Mouse (Mus musculus) lung, postnatal 14 days (tissue): Measurements from ENCODE around the gene Cox11.
A peak's percentile ranks its signal among the peaks of the same experiment; 100 is the strongest.

Experiments
- DNase-seq: peaks from one replicate; pipeline ENCODE4 v3.0.0; 2021

Cox11 gene

DNA sequence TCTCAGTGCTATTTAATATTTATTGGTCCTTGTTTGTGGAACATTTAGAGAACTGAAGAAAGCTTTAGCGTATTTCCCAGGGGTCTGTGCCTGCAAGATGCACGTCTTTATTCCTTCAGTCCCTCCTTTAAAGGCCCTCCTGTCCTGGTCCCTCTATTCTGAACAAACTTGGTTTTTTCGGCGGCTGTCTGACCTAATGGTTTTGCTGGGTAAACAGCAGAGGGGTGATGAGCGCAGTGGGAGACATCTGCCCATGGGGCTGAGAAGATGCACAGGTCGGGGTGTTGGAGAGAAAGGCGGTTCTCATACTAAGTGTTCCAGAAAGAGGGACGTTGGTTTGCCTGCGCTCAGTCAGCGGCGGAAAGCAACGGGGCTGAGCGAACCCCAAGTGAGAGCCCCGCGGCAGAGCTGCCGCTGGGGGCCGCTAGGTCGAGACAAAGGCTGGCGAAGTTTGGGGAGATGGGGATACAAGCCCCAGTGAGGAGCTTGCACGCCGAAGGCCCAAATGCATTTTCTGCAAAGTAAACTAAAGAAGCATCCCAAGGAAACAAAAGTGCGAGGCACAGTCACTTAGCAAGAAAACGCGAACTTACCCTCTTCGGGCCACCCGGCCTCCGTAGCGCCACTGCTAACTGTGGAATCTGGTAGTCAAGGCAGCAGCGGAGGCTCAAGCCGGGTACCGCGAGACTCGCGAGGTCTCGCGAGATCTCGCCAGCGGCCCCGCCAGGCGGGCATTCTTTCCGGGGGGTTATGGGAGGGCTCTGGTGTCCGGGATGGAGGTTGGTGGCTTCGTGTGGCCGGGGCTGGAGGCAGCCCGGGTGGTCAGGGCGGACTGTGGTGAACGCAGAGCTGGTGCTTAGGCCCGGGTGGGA lies at the start of gene Cox11, which contains the start of gene Stxbp4:
Gene Cox11, plus strand, starts transcription at position 734 of the 872 bp plus-strand sequence.
Gene Stxbp4, minus strand, starts transcription at position 645 of the 872 bp plus-strand sequence.
- DNase-seq: peak; percentile 94

DNA sequence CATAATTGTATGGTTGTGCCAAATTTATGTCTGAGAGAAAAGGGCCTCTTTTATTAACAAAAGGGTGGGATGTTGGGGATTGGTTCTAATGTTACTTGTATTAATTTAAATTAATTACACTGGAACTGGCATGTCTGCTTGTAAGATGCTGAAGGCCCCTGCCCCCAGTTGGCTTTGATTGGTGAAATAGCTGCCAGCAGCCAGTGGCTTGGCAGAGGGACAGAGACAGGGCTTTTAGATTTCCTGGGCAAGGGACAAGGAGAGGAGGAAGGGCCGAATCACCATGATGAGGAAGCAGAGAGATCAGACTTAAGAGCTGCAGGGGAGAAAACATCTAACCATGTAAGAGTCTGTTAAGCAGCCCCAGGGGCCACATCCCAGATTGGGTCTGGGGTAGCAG lies 47.0 kb upstream of the Cox11 start:
- no peak for DNase-seq

DNA sequence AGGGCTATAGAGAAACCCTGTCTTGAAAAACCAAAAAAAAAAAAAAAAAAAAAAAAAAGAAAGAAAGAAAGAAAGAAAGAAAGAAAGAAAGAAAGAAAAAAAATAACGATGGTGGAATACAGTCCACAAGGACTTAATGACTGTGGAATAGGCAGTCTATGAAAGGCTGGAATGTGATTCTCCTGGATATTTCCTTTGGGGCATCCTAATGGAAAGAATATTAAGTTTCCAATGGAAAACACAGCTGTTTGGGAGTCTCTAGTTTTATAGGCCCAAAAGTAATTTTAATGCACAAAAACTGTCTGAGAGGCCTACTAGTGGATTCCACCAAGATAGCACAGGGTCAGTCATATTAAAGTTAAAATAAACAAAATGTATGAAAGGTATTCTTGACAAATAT lies 42.1 kb upstream of the Cox11 start:
- DNase-seq: no peak

DNA sequence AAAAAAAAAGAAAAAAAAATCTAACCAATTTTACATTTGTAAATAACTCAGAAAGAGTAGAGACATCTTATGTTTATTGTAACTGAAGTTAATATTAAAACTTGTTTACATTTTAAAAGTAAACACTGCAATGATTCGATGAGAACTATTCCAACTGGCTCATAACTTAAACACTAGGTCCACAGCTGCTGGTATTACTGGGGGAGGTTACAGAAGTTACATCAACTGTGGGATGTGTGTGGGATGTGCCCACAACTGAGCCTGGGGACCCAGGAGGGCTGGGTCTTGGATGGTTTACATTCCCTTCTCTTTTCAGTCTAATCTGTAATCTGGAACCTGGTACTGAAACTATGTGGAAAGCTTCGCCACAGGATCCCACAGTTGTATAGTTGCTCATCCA lies 34.9 kb upstream of the Cox11 start:
- DNase-seq: no peak

DNA sequence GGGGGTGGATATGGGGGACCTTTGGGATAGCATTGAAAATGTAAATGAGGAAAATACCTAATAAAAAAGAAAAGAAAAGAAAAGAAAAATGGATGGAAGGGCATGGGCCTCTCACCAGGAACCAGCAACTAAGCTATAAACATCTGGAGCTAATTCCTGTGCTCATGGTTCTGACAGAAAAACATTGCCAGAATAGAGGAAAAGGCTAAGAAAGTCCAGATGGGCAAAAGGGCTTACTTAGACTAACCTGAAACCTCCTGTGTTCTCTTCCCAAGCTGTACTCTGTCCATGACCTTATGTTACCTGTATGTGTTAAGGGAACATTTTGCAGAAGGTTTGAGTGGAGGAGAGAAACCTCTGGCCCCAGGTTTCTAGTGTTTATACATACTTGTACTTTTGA lies 25.9 kb upstream of the Cox11 start:
- no peak for DNase-seq

DNA sequence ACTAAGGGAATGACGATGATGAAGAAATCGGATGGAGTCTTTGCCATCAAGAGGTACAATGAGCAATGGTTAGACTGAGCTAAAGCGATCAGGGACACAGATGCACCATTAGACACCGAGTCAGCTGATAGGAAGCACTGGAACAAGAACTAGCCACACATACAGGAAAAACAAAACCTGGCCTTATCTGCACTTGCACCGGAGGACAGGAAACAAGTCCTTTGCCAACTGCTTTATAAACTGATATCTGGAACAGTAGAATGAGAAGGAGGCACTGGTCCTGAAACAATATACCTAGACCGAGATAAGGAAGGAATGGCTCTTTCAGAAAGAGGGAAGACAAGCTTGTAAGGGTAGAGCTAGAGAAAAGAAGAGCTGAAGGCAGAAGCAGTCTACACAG lies 23.2 kb upstream of the Cox11 start:
- no peak for DNase-seq

DNA sequence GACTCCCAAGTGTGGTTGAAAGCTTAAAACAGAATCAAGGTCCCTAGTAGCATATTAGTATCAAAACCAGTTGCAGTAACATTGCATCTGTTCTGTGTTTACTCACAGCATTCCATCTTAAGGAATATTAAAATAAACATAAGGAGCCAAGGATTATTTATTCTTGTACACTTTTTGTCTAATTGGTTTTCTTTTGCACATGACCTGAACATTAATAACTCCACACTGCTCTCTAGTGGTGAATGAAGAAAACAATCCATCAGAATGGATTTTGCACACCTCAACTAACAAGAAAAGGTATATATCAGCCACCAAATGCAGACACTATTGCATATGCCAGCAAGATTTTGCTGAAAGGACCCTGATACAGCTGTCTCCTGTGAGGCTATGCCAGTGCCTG lies 21.5 kb upstream of the Cox11 start:
- DNase-seq: no peak

DNA sequence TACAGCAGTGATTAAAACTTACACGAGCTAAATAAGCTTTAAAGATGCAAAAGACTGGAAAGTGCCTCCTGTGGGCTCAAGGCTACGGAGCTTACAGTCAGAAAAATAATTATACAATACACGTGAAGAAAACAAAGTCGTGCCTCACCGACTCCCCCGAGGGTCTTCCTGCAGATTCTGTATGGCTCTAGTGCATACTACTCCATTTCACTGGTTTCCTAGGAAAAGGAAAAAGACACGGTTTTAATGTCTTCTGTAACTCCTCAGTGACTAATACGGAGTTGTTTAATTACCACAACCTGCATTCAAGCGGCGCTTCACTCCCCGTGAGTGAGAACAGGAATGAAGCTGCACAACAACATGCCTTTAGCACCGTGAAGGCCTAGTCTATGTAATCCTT lies 15.9 kb upstream of the Cox11 start:
- DNase-seq: no peak

DNA sequence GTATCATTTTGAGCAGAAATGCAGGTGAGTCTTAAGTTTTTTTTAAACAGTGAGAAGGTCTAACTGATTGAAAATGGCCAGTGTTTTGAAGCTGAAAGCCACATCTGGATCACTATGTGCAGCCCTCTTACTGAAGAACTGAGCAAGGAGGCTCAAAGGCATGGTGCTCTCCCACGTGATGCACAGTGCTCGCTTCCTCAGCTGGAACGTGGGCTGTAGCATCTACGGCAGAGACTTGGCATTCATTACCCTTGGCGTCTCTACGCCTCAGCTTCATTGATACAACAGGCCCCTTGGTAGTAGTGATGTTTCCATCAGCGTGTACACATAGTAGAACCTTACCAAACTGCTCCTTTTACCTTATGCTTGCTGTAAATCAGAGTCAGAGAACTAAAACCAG lies 15.5 kb upstream of the Cox11 start:
- no peak for DNase-seq

DNA sequence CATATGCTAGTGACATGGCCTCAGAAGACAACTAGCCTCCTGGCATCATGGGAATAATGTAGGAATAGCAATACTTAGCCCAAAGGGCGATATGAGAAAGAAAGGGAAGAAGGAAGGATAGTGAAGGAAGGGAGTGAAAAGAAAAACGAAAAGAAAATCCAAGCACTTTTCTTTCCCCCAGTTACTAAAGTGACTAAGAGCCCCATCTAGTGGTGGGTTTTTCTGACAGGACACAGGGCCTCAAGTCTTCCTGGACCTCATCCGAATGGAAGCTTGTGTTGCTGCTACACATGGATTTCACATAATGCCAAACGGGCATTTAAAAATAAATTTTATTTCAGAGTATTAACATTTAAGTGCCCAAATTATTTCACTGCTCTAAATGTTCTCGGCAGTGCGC lies 14.5 kb upstream of the Cox11 start:
- DNase-seq: peak; percentile 67

DNA sequence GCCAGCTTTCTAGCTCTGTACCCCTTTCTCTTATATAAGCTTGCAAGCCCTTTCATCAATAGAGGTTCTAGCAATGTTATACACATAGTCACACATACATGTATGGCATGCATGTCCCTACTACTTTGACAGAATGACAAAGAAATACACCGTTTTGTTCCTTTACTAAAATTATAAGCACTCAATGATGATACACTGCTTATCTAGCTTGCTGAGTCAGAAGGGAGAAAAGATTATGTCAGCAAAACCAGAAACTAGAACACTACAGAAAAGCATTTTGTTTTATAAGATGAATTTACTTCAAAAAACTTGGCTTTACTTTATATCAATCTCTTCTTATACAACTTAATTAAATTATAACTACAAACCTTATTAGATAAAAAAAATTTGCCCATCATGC lies 12.8 kb upstream of the Cox11 start:
- DNase-seq: no peak

DNA sequence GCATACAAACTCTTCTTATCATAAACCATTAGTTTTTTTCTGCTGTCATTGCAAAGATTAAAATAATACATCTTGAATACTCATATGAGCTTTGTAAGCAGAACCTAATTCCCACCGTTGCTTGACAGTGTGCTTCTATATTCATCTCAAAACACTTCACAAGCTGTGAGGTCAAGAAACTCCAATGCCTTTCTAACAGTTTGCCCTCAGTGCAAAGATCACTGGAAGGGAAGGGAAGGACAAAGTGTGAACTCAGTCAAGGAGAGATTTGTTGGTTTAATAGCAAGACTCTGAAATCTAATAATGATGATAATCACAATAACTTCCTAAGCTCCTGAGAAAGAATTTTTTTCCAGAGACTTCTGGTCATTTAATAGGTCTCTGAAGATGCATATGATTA lies 10.2 kb upstream of the Cox11 start:
- no peak for DNase-seq

DNA sequence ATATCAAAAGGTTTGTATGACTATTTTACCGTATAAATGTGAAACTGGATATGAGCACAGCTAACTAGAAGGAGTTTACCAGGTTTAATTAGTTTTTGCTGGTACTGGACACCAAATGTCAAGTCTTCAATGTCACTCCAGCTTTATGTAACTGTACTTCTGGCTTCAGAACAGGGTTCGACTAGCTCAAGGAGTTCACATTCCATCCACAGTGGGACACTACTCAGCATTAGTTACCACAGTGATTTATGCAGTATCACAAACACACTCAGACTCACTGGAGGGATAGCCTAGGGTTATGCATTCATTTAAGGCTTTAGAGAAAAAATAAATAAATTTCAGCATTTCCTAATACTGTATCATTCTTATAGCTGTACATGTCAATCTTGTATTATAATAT lies 5.5 kb upstream of the Cox11 start:
- no peak for DNase-seq

DNA sequence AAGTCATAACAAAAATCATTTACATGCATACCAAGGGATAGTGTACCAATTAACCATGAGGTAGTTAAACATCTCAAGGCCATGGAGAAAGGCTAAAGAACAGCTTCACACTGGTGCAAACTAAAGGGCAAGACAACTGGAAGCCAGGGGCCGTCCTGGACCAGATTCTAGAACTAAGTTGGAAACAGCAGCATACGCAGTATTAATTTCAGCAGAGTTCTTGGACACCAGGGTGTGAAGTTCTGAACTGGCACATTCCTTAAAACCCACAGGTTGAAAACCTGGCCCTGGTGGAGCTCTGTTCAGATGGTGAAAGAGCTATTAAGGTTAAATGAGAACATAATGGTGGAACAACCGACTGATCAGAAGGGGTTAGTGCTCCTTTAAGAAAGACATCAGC lies 3.3 kb upstream of the Cox11 start:
- no peak for DNase-seq

DNA sequence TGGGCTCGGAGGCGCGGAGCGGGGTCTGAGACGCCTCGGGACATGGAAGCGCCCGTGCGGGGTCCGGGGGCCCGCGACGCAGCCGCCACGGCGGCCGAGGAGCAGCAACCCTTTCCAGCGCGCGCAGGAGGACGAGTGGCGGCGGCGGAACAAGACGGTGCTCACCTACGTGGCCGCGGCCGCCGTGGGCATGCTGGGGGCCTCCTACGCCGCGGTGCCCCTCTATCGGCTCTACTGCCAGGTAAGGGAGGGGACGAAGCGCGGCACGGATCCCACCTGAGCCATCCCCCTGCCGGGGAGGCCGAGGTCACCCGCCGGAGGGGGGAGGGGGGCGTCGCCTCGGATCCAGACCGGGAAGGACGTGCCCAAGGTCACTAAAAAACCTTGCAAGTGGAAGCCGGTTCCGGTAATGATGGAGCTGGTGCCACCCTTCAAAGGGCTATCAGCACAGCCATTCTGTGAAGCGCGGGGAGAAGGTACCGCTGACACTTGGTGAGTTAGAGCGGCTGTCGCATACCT lies 398 bp downstream of the Cox11 start:
- no peak for DNase-seq

DNA sequence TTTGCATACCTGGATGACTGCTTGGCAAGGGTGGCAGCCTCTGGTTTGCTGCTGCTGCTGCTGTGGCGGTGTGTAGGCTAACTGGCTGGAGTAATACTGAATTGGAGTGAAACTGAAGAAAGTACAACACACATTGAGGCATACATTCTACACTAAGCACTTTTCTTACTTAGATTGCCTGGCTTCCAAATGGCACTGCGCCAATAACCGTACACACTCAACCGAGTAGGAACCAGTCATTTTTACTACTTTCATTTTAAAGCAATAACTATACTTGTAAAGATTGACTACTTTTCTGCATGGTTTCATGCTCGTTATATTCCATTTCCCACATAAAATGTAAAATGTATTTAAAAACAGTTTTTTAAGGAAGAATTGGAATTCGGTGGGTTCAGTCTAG lies 11.8 kb downstream of the Cox11 start:
- DNase-seq: no peak

DNA sequence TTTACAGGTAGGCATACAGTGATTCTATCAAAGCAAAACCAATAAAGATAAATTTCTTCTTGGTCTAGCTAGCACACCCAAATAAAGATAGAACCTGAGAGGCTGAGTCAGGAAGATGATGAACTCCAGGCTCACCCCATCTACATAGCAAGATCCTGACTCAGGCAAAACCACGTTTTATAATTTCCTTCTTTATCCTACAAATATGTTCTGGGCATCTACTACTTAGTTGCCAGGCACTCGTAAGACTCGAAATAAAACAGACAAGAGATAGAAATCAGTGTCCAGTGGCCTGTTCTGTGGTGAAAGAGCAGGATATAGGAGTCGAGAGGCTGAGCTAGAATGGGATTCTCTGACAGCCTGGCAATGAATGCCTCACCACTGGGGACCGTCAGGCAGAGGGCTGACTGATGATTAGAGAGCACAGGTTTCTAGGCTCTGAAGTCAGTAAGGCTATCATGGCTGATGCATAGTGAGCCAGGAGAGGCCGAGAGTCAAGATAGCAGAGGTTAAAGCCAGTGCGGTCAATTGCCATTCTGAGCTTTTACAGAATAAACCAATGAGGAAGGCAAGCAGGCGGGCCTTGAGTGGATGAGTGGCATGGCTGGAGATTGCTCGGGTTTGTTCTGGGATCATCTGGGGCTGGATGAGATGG lies 12.4 kb downstream of the Cox11 start:
- no peak for DNase-seq

DNA sequence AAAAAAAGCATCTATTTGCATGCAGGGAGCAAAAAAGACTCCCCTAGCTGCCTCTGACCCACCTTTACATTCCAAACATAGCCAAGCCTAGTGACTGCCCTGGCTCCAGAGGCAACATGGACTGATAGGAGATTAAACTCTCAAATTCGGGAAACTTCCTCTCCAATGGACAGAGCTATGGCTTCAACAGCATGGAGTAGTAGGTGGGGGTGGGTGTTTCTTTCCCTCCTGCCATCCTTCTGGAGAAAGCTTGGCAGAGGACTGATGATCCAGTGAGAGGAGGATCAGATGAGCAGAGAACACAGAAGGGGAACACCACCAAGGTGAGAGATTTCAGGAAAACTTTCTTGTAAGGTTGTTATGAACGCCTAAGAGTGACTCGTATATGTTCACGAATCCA lies 14.6 kb downstream of the Cox11 start:
- no peak for DNase-seq

DNA sequence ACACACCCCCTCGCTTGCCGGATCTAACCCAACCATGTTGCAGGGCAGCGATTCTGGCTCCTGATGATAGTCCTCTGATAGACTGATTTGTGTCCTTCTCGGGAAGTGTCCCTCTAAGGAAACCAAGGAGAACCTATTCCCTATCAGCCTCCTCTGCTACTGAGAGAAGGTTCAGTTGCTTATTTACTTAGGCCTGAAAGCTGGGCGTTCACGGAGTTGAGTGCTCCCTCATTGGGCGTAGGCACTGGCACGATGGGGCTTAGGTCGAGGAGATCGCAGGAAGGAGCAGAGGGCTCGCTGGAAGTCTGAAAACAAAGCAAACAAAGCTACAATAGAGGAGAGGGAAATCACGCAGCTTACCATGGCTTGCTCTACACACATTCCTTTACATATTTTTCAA lies 19.6 kb downstream of the Cox11 start:
- DNase-seq: no peak

DNA sequence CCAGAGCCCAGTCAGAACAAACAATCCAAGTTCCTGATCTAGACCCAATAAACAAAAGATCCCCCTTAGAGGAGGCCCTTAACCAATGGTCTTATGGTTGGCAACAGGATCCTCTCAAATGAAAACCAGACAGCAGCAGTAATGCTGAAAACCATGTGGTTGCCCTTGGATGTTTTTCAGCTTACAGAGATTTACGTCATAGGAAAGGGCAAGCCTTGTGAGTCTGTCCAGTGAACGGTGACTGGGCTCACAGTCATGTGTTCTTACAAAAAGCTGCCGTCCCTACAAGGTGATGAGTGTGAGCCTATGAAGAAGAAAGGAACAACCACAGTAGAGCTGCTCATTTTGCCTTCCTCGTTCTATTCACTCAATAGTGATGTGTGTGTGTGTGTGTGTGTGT lies 22.7 kb downstream of the Cox11 start:
- no peak for DNase-seq

DNA sequence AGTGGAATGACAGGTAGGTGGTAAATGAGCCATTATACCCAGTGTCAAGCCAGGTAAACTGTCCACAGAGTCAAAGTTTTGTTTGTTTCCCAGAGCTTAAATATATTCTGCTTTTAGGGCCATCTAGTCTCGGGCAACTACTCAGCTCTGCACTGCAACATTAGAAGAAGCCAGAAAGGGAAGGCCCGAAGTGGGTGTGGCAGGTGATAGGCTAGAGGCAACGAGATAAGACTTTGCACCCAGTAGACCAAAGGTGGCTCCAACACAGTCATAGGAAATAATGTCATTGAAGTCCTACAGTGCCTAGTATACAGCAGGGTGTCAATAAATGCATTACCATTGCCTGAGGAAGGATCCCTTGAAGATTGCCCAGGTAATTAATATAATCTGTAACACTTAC lies 25.1 kb downstream of the Cox11 start:
- DNase-seq: no peak

DNA sequence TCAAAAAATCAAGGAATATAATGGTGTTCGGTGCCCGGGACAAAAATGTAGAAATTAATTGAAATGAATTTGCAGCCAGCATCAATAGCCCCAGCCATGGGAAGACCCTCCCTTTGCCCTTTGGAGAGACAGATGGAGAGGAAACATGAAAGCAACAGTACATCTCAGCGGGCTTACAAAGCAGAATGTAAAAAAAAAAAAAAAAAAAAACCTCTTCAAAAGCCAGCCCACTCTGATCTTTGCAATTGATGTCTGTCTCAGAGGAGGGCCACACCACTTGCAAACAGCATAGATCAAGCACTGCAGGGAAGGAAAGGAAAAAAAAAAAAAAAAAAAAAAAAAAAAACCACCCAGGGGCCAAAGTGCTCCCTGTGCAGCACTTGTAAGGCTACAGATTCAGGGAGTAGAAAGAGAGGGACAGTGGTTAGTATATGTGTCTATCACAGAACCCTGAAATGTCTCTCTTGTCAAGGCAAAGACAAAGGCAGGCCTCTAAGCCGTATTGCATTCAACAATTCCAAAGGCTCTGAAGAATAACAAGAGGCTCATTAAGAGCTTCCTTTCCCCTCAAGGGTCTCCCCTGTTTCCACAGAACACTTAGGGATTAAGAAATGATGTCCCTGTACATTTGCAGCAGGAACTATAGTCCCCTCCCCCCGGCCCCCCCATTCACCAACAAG lies 25.8 kb downstream of the Cox11 start:
- DNase-seq: no peak

DNA sequence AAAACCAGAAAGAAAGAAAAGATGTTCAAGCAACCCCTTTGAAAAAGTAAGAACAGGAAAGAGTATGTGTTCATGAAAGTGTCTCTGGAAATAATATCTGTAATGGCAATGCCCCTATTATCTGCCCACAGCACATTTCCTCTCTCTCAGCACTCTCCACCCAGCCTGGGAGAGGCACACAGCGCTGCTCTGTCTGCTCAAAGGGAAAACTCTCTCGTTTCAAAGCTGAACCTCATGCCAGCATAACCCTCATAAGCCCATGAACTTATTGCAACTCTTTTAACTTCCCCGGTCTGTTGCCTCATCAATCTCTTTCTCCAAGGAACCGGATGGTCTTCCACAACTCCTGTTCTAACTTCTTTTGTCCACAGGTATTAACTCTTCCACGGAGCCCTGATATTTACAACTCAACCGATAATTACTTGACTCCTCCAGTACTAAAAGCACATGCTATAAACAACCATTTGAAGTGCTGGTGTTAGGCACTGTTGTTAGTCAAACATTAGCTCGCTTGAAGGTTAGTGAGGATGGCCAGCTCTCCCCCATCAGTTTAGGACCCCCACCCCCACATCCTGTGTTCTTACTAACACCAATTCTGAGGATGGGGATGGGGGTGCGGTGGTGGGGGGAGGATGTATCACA lies 26.5 kb downstream of the Cox11 start:
- DNase-seq: no peak
